Mouse (Mus musculus) spleen, postnatal 14 days (tissue): Measurements from ENCODE around the gene Prdm11.

Experiments
- DNase-seq, 2 experiments: peaks; one replicate each; pipeline ENCODE4 v3.0.0; 2021 to 2022; ENCODE audit warnings: low spot score in 2 of 2

Prdm11 gene

DNA sequence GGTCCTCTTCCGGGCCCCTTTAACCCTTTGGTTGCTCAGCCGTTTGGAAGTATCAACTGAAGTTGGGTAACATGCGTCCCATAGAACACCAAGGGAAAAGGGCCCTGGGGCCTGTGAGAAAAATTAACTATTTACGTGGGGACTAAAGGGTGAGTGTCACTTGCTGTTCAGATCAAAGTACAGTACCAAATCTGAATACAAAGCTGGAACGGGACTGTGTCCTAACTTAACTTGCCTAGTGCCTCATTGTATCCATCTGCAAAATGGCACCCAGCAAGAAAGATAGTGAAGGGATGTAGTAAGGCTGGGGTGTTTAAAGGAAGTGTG is 505 bp upstream of the Prdm11 start:
- no peak for DNase-seq

DNA sequence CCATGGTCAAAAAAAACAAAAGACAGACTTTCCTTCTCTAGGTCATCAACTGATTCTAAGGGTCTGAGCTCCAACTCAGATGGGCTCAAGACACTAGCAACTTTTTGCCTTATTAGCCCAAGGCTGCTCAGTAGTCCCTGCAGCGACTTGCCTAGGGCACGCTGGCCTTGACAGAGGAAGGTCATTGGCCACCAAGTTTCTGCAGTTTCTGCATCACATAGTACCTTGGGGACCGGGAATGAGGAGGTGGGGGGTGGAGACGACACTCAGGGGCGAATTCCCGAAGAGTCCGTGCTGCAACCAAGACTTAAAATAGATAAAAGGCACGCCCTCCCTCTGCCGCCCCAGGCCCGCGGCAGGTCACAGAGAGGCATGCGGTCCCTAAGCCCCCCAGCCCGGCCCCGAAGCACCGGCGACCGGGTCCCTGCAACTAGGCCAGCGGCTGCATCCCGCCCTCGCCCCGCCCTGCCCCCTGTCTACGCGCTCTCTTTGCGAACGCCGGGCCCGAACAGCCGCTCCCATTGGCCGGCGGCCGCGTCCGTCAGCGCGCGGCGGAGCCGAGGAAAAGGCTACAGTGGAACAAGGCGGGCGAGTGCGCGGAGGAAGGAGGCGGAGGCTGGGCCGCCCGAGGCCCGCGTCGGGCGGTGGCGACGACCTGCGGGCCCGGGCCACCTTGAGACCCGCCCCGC is 694 bp downstream of the Prdm11 start:
- peak; percentile 80 to 88 for DNase-seq

DNA sequence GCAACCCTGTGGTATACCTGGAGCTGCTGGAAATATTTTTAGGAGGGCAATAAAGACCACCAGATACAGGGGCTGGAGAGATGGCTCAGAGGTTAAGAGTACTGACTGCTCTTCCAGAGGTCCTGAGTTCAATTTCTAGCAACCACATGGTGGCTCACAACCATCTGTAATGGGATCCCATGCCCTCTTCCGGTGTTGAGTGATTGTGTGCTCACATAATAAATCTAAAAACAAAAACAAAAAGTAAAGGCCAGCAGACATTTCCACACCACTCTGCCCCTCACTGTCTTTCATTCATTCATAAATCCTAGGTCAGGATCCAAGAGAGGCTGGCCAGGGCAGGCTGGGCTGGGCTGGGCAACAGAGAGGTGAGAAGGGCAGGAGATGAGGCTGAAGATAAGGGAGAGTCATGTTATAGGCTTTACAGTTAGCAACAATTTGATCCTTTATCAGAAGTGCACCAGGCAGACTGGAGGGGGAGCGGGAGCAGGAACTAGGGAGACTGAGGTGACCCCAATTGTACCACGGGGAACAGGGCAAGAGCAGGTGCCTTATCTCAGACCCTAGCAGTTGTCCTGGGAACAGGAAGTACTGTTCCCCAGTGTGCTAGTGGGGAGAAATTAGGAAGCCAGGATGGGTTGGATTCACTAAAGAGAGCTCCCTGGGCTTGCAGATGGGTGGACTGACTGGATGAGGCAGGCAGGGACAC is 2.4 kb downstream of the Prdm11 start:
- no peak for DNase-seq

DNA sequence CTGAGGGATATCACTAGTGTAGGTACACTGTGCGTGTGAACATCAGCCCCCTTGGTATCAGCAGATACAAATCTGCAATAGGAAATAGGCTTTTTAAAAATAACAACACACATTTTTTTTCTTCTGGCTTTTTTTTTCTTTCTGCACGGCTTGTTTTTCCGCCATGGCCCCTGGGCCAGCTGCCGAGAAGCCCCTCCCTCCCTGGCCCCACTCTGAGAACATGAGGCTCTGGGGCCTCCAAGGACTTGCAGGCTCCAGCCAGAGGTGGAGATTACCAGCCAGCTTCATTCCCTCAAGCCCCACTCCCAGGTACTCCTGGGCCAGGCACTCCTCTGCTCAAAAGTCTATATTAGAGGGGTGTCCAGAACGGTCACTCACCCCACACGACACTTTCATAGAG is 4.5 kb downstream of the Prdm11 start:
- no peak for DNase-seq

DNA sequence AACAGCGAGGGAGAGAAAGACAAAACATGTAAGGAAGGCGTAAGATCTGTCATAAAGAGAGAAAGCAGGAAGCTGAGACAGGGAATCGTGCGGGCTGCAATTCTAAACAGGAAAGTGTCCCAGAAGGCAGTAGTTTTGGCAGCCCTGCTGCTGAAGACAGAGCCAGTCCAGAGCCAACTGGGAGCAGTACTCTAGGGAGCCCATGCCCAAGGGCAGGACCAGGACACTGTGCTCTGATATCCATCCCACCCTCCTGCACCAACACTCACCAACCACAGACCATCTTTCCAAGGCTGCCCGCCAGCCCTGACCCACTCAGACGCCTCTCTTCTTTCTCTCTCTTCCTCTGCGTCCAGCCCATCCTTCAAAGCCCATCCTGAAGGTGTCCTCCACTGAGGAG is 5.1 kb downstream of the Prdm11 start:
- no peak for DNase-seq

DNA sequence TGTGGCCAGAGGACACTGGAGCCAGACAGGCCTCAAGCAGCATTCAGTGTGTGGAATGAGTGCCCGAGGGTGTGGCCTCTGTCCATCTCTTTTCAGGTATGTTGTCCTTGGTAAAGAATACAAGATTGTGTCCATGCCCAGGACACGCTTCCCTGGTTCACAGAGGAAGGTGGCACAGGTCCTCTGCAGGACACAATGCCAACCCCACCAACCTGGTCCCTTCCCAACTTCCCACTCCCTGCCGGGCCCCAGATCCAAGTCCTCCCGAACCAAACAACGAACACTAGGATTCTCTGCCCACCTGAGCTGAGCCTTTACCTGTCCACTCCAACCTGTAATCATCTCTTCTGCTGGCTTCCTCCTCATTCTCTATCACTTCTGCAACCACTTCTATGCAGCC is 6.3 kb downstream of the Prdm11 start:
- DNase-seq, result no peak

DNA sequence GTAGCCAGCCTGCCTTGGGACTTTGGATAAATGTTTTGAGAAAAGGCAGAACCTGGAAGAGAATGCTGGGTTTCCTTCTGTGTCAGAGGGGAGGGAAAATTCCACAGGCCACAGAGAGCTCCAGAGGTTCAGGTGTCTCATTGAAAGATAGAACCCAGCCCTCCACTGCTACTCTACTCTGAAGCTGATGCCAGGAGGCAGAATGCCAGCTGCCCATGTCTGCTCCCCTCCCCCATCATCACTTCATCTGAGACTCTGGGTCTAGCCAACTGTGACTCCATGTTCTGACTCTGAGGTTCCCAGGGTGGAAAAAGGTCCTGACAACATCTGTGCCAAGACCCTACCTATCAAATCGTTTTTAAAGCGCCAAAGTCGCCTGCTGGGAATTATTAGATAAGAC is 6.9 kb downstream of the Prdm11 start:
- no peak for DNase-seq

DNA sequence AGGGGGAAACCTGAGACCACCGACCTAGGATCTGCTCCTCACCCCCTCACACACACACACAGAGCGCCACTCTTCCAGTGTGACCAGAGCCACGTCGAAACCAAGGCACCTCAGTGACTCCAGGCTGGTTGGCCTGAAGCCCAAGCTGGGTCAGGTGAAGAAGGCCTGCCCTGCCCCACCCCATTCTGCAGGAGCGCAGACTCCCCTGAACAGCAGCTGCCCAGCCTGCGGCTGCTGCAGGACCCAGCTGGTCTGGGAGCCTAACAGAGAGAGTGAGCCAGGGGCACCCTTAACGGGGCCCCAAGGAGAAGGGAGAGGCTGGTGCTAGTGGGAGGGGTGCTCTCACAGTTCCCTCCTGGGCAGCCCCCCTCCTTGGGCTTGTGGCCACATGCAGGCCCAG is 10.3 kb downstream of the Prdm11 start:
- DNase-seq, result no peak

DNA sequence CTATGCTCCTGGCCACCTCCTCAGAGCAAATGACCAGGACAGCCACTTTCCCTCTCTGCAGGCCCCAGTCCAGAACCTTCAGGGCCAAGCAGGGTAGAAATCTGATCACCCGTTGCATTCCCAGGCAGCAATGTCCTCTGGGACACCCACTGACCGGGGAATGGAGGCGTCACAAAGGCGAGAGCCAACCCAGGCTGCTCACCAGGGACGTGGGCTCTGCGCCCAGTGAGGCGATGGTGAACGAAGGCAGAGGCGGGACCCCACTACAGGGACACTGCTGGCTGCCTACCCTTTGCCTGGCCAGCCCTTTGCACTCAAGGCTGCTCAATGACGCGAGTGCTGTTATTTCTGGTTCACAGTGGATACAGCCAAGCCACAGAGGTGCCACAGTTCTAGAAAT is 13.3 kb downstream of the Prdm11 start:
- no peak for DNase-seq

DNA sequence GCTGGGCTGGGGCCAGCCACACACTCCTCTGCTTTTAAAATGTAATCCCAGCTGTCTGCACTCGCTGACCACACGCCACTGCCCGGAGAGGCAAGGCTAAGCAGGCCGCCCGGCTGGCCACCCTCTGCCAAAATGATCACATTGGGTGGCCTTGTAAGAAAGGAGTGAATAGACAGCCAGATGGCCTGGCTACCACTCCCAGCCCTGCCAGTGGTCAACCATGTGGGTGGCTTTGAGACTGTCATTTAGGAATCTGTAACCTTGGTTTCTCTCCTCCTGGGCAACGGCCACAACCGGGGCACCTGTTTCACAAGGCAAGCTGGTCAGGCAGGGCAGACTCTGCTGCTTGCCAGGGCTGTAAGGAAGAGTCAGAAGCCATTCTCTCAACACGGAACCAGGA is 13.9 kb downstream of the Prdm11 start:
- DNase-seq, result no peak

DNA sequence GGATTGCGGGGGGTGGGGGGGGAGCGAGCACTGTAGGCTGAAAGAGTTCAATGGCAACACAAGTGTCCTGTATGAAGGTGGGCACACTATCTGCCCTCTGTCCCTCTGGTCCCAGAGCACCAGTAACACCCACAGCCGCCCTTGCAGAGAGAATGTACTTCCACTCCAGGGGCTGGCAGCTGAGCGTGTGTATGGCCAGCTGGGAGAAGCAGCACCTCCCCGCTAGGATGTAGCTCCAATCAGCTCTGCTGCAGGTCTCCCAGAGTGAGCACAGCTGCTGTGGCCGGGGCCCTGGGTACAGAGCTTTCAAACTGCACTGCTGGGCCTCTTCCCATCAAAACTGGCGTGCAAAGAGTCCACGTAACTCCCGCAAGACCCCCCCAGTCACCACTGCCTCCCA is 14.9 kb downstream of the Prdm11 start:
- no peak for DNase-seq

DNA sequence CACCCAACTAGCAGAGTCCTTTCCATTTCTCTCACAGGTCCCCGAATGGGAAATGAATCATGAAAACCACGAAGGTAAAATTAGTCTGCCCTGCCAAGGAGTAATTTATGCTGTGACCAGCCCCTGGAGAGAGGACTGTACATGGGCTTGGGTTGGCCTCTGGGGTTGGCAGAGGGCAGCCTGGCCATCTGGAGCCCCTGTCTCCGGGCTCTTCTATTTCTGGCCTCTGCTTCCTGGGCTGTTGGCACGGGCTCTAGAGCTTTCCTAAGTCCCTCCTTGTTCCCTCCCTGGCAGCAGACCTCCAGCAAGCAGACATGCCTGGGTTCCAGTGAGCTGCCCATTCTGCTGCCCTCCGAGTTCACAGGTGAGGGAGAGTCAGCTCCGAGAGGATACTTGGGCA is 15.9 kb downstream of the Prdm11 start:
- DNase-seq, result no peak

DNA sequence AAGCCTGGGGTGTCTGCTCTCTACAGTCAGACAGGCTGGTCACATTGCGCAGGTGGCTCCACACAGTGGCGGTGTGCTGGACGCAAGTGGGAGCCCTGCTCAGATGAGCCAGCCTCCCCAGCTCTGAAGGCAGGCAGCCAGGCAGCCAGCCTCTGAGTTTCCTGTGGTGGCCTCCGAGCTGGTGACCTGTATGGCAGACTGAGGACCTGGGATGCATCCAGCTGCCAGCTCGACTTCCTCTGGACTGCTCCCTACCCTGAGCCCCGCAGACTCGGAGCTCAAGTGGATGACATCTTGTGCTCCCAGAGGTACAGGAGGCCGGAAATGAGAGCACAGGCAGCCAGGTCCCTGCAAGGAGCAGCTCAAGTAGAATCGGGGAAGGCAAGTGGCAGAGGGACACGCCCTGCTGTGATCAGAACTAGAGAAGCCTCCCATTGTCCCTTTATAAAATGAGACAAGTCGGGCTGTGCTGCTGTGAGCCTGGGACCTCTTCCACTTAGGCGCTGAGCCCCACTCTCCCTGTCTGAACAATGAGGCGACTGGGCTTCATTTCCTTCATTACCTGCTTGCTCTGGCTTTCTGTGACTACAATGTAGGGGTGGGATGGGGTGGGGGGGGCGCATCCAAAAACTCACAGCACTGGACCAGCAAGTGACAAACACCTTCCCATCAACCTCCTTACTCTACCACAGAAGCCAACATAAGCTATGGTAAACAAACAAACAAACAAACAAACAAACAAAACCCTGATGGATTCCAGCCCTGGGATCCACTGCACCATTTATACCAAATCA is 16.5 kb downstream of the Prdm11 start:
- DNase-seq, result no peak

DNA sequence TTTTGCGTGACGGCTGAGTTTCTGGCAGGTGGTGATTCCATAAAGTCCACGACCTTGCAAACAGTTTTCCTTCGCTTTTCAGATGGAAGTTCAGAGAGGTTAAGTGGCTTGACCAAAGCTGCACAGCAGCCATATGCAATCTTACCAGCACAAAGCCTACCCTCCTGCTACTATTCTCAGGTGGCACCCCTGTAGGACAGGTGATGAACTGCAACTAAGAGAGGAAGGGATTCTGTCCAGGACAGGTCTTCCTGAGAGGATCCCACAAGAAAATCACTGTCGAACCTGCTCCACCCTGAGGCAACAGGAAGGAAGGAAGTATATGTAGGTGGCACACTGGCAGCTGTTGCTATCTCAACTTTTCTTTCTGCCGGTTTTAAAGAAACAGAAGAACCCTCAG is 17.1 kb downstream of the Prdm11 start:
- no peak for DNase-seq

DNA sequence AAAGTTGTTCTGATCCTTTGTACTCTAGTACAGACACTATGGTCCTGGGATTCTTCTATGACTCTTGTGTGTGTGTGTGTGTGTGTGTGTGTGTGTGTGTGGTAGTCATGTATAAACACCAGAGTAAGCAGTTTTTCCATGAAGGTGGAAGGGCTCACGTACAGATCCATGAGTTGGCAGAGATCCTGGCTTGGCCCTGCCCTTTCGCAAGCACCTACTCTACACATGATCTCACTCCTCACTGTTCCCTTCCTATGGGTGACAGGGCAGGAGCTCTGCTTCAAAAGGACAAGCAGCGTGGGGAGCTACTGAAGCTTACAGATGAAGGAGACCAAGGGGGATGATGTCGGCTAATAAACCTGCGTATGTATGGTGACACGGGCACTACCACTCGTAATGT is 18.3 kb downstream of the Prdm11 start:
- DNase-seq, result no peak

DNA sequence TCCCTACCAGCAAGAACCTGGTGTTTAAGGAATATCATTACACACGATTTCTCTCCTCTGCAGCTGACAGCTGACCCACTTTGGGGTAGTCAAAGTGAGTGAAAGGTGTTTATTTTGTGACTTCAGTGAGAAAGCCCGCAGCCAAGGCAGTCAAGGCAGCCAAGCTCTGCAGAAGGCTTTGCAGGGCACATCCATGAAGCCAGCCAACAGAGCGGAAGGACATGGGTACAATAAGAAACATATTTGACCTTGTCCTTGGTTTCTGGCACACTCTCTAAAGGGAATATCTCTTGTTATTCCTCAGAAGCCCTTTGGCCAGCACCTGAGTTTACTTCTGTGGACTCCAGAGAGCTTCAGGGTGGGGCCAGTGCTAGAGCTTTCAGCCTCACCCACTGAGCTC is 21.5 kb downstream of the Prdm11 start:
- DNase-seq, result no peak

DNA sequence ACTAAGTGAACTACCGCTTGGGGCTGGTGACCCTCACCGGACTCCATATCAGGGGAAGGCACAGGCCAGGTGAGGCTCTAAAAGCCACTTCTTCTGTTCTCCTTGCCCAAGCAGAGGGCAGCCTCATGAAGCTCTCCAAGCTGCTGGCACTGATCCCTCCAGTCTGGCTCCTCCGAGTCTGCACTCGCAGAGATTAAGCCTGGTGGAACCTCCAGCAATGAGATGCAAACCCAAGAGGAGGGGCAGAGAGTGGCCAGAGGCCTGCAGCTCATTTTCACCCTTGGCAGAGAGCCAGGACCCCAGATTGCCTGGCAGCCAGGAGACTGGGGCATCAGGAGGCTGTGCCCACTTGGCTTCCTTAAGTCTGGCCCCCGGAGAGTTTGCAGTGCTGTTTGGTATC is 27.1 kb downstream of the Prdm11 start:
- no peak for DNase-seq

DNA sequence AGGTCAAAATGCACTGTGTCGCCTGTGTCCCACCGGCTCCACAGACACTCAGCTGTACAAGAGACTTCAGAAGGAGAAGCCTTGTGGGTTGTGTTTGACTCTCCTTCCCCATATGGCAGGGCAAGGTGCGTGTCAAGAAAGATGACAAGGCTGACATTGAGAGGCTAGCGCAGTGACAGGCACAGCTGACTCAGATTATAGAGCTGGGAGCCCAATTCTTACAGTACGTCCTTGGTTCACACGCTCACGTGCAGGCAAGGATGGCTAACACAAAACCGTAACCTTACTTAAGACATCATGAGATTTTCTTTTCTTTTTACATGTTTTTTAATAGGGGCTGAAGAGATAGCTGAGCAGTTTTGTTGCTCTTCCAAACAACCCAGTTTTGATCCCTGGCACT is 28.8 kb downstream of the Prdm11 start:
- no peak for DNase-seq

DNA sequence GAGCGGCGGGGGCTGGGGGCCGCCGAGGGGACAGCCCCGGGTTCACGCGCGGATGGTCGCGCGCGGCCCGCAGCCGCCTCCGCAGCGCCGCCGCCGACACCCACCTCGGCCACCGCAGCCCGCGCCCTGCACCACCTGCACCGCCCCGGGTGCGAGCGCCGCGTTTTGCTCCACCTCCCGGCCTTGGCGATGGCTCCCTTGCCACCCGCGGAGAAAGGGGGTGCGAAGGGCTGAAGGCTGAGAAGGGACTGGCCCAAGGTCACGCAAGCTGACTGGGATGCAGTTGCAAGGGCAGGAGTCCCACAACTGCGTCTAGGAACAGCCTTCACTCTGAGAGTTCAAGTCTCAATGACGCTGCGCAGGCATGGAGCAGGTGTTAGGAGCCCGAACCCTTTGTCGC is 30.9 kb downstream of the Prdm11 start:
- no peak for DNase-seq

DNA sequence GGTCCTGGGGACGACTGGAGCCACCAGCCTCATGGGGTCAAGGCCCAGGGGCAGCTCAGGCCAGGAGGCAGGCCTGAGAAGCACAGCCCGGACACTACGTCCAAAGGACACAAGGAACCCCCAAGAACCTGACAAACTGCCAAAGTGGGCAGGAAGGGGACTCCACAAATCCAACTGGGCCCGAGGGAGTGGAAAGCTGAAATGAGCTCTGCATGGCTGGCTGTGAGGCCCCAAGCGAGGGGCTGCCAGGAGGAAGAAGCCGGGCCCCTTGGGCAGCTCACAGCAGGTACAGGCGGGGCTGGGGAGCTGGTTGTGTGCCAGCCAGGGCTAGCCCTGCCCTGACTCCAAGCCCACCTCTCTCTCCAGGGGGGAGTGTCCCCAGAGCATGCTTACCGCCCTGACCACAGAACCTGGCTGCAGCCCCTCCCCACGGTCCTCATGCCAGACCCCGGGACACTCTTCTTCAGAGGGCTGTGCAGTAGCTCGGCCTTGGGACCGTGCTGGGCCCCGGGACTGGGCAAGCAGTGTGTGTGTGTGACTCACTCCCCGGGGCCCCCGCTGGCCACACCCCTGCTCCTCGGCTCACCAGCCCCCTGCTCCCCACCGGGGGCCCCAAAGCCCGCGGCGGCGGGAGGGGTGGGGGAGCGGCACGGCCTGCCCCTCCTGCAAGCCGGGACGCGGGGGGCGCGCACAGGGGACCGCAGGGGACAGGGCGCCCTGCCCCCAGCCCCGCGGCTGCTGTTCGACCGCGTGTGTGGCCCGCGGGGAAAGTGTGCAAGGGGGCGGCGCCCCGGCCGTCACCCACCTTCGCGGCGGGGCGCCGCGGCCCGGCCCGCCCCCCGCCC is 31.7 kb downstream of the Prdm11 start:
- DNase-seq, result no peak

DNA sequence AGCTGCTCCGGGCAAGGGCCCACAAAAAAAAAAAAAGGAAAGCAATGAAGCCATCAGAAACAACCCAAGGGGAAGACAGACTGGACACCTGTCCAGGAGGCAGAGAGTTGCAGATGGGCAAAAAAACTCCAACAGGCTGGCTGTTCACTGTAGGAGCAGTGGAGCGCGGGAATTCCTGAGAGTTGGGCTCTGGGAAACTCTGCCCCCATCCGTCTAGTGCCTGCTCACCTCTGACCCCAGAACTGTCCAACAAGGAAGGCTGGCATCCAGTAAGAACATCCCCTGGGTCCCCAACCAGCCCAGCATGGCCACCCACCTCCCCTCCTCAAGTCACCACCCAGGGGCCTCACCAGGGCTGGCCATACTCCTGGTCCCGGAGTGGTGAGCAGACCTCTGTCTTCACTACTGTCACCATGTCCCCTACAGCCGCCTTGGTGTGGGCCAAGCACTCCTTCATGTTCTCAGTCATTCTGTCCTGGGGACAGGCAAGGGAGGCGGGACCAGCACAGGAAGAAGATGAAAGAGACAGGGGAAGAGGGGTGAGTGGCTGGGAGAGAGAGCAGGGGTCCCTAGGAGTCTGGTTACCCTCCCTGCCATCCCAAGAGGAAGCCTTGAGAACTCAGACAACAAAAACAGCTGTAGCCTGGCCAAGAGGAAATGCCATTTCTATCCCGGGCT is 32.4 kb downstream of the Prdm11 start:
- DNase-seq, result no peak

DNA sequence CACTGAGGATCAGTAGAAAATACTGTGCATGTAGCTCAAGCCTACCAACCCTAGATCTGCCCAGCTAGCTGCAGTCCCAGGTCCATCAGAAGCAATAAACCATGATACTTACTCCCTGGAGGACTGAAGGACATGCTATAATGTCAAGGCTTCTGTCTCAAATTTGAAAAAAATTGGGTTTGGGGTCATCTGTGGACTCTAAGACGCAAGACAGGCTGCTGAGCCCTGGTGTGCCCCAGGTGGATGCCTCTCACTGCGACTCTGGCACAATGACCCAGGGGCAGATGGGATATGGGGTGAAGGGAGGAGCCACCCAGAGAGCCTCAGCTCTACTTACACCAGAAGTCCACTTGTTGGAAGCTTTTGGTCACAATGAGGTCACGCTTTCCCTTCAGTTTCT is 33.0 kb downstream of the Prdm11 start:
- no peak for DNase-seq
